Mouse (Mus musculus) cerebellum, adult 2 months (tissue): ENCODE results near the gene Map3k6. TPM values are rescaled to one million over a fixed set of nuclear protein-coding genes. Genes with fewer than 3 reads are reported as not detected.

ENCODE experiments used
- DNase-seq, 2 experiments: peaks; one replicate each; pipeline ENCODE4 v3.0.0; 2021
- H3K27ac ChIP-seq: fragments of 200-500 bp; 2 replicates; pipeline ENCODE4 v1.5.1; 2012; ENCODE audit warnings: low read length, control low read depth, inconsistent platforms; ENCODE audit not compliant: insufficient read depth
- H3K27me3 ChIP-seq: fragments of 200-500 bp; 2 replicates; pipeline ENCODE4 v1.6.1; 2012; ENCODE audit warnings: inconsistent platforms, mild to moderate bottlenecking, low read length, moderate library complexity; ENCODE audit not compliant: control insufficient read depth, insufficient read depth
- H3K4me1 ChIP-seq: fragments of 200-500 bp; 2 replicates; pipeline ENCODE4 v1.6.1; 2011; ENCODE audit warnings: low read length; ENCODE audit not compliant: control insufficient read depth, insufficient read depth
- H3K4me3 ChIP-seq: fragments of 200-500 bp; replicated peaks from 2 replicates; pipeline ENCODE3; 2011; ENCODE audit warnings: mild to moderate bottlenecking, low read depth, low read length, control low read depth; ENCODE audit not compliant: insufficient read depth
- CTCF ChIP-seq: fragments of 200-500 bp; IDR thresholded peaks from 2 replicates; pipeline ENCODE4 v1.5.1; 2011; ENCODE audit warnings: low read depth, mild to moderate bottlenecking, control low read depth, low read length, moderate library complexity, borderline replicate concordance; ENCODE audit not compliant: insufficient read depth
- POLR2A ChIP-seq: fragments of 200-500 bp; IDR thresholded peaks from 2 replicates; pipeline ENCODE4 v1.6.1; 2011; ENCODE audit warnings: low read length, control low read depth, borderline replicate concordance; ENCODE audit not compliant: insufficient read depth
- WGBS: fragments of 180-500 bp; shearing (Covaris S2); methylation state at CpG from one replicate; pipeline ENCODE4 v1.1.7; 2018; 5-methylcytosine and 5-hydroxymethylcytosine counted together
- polyA plus RNA-seq: library from polyadenylated mRNA; depleted of rRNA; stranded (reverse); fragments of >200 nt; gene quantifications from 2 replicates; pipeline ENCODE4 v1.2.3, GENCODE M21; 2012

The Map3k6 gene
- polyA plus RNA-seq, 1 experiment: 4.0 TPM

- TF ChIP-seq POLR2A: no peak
- no peak for TF ChIP-seq CTCF
- 90% methylated on average over 12 of the region's 12 CpGs for WGBS
- H3K4me1 ChIP-seq: no peaks in the 10 kb centered on the region
- no peak overlapping the region for H3K27ac ChIP-seq
- DNase-seq: no peak
- H3K27me3 ChIP-seq: no peaks in the 10 kb centered on the region
- no peak overlapping the region for H3K4me3 ChIP-seq
Measured at GRCm38 (mm10) chr4:133257798-133258408, 17.3 kb downstream of the Map3k6 start.

- H3K4me3 ChIP-seq: no peak overlapping the region
- H3K27me3 ChIP-seq: no peaks in the 10 kb centered on the region
- H3K4me1 ChIP-seq: no peaks in the 10 kb centered on the region
- H3K27ac ChIP-seq: no peak overlapping the region
- WGBS: 37% methylated on average over 10 of the region's 10 CpGs
- TF ChIP-seq CTCF (no peak), POLR2A (no peak)
- DNase-seq: no peak
Measured at GRCm38 (mm10) chr4:133261641-133262374, 21.2 kb downstream of the Map3k6 start.

- H3K27ac ChIP-seq: no peak overlapping the region
- no peaks in the 10 kb centered on the region for H3K4me1 ChIP-seq
- TF ChIP-seq POLR2A (no peak), CTCF (no peak)
- no peak for DNase-seq
- H3K4me3 ChIP-seq: no peak overlapping the region
- H3K27me3 ChIP-seq: no peaks in the 10 kb centered on the region
- WGBS: 52% methylated on average over 7 of the region's 7 CpGs
Measured at GRCm38 (mm10) chr4:133262375-133262765, 21.8 kb downstream of the Map3k6 start.

- H3K4me3 ChIP-seq: no peak within 1 kb of the TSS
- 38% methylated on average over 7 of the region's 7 CpGs for WGBS
- no peak for DNase-seq
Measured at GRCm38 (mm10) chr4:133262882-133263281, 22.3 kb downstream of the Map3k6 start, which contains the start of gene Sytl1. TSS of gene Sytl1 (minus strand) at chr4:133263113.

GRCm38 (mm10) chr4:133263756-133264155, 23.1 kb downstream of the Map3k6 start:
- WGBS: 95% methylated on average over 5 of the region's 5 CpGs
- no peaks in the 10 kb centered on the region for H3K4me1 ChIP-seq
- DNase-seq: no peak

More at GRCm38 (mm10) chr4:133262882-133263281, 22.3 kb downstream of the Map3k6 start, which contains the start of gene Sytl1:
- H3K4me1 ChIP-seq: no peaks in the 10 kb centered on the region
- no peak within 1 kb of the TSS for H3K27ac ChIP-seq
- no peaks in the 10 kb centered on the region for H3K27me3 ChIP-seq
- TF ChIP-seq CTCF (no peak; the same call in 1 of the 2 replicates), POLR2A (no peak)

GRCm38 (mm10) chr4:133264559-133264958, 23.9 kb downstream of the Map3k6 start:
- 85% methylated on average over 2 of the region's 2 CpGs for WGBS
- no peak for DNase-seq
- no peak overlapping the region for H3K27ac ChIP-seq

More at GRCm38 (mm10) chr4:133263756-133264155, 23.1 kb downstream of the Map3k6 start:
- TF ChIP-seq POLR2A (no peak), CTCF (no peak)
- no peaks in the 10 kb centered on the region for H3K27me3 ChIP-seq
- H3K27ac ChIP-seq: no peak overlapping the region
- H3K4me3 ChIP-seq: no peak overlapping the region

GRCm38 (mm10) chr4:133265297-133265696, 24.7 kb downstream of the Map3k6 start:
- Histone ChIP-seq H3K4me3 (no peak overlapping the region), H3K27me3 (no peaks in the 10 kb centered on the region), H3K4me1 (no peaks in the 10 kb centered on the region), H3K27ac (no peak overlapping the region)
- DNase-seq: no peak
- TF ChIP-seq POLR2A: no peak
- no peak for TF ChIP-seq CTCF
- WGBS: 96% methylated on average over 3 of the region's 3 CpGs

More at GRCm38 (mm10) chr4:133264559-133264958, 23.9 kb downstream of the Map3k6 start:
- TF ChIP-seq CTCF: no peak
- no peak for TF ChIP-seq POLR2A
- H3K27me3 ChIP-seq: no peaks in the 10 kb centered on the region
- no peaks in the 10 kb centered on the region for H3K4me1 ChIP-seq
- H3K4me3 ChIP-seq: no peak overlapping the region
